Mouse (Mus musculus): ENCODE results near the gene Spata19. TPM values are rescaled to one million over a fixed set of nuclear protein-coding genes. Genes with fewer than 3 reads are reported as not detected.

The Spata19 gene
- polyA plus RNA-seq, 1 experiment: 1.3 TPM

DNA sequence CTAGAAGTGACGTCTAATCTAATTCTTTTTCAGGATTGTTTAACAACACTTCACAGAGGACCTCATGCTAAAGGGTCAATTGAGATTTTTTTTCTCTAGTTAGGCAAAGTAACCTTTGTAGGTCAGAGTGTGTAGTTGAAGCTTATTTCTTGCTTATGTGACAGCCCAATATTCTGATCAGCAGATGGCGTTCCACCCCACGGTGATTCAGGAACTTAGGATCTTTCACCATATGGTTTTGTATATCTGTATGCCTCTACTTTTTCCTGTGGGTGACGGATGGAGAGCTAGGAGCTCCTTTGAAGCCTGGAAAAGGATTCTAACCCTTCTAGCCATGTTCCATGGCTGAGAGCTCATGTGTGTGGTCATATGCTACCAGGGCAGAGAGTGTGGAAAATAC, 27.9 kb downstream of the Spata19 start:
- H3K4me3 ChIP-seq (ENCODE audit: insufficient read depth, low read length): no peak overlapping the region
- H3K27ac ChIP-seq (ENCODE audit: insufficient read depth, low read length): no peak overlapping the region
- peak; percentile 52 for TF ChIP-seq CTCF (IDR thresholded peaks at IDR 0.05; ENCODE audit: extremely low read depth, insufficient read depth, low read length)
- TF ChIP-seq POLR2A (IDR thresholded peaks at IDR 0.05; ENCODE audit: extremely low read depth, insufficient read depth, low read length): no peak
- no peaks in the 10 kb centered on the region for H3K4me1 ChIP-seq (ENCODE audit: control insufficient read depth, insufficient read depth, low read length)

- TF ChIP-seq POLR2A (IDR thresholded peaks at IDR 0.05; ENCODE audit: extremely low read depth, insufficient read depth, low read length): no peak
- no peak for TF ChIP-seq CTCF (IDR thresholded peaks at IDR 0.05; ENCODE audit: extremely low read depth, insufficient read depth, low read length)
- no peak overlapping the region for H3K27ac ChIP-seq (ENCODE audit: insufficient read depth, low read length)
- no peaks in the 10 kb centered on the region for H3K4me1 ChIP-seq (ENCODE audit: control insufficient read depth, insufficient read depth, low read length)
- no peak overlapping the region for H3K4me3 ChIP-seq (ENCODE audit: insufficient read depth, low read length)
Measured at GRCm38 (mm10) chr9:27428552-27428951, 32.0 kb downstream of the Spata19 start.

DNA sequence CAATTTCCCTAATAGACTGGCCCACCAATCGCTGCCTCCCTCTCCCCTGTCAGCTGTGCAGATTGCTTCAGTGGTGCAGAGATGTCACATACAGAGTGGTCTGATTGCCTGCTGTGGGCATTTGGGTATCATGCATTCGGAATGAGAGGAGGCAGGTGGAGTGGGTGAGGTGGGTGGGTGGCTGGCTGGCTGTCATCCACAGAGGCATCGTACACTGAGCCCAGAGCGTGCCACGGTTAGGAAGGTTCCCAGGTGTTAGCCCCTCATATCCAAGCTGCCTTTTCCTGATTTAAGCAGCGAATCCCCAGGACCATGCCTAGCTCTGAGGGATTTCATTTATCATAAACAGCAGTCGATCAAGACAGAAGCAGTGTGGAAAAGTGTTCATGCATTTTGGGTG, 36.7 kb downstream of the Spata19 start:
- Histone ChIP-seq H3K4me3 (ENCODE audit: insufficient read depth, low read length) (no peak overlapping the region), H3K27ac (ENCODE audit: insufficient read depth, low read length) (no peak overlapping the region), H3K4me1 (ENCODE audit: control insufficient read depth, insufficient read depth, low read length) (no peaks in the 10 kb centered on the region; the same call in none of the 2 replicates)
- TF ChIP-seq POLR2A (IDR thresholded peaks at IDR 0.05; ENCODE audit: extremely low read depth, insufficient read depth, low read length) (no peak), CTCF (IDR thresholded peaks at IDR 0.05; ENCODE audit: extremely low read depth, insufficient read depth, low read length) (no peak)

DNA sequence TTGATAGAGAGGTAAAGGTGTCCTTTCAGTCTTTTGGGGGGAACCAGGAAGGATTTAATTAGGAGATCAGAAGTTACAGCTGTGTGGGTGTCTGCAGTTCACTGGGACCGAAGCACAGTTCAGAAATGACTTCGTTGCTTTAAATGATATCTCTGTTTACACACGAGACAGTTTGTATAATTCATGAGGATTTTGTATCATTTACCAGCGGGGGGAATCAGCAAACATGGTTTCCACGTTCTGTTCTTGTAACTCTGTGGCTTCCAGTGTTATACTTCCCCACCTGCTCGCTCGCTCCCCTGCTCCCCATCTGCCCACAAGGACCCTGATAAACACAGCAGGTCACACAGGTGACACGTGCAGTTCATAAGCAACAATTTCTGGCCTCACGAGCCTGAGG, 39.3 kb downstream of the Spata19 start:
- TF ChIP-seq CTCF (IDR thresholded peaks at IDR 0.05; ENCODE audit: extremely low read depth, insufficient read depth, low read length) (no peak), POLR2A (IDR thresholded peaks at IDR 0.05; ENCODE audit: extremely low read depth, insufficient read depth, low read length) (no peak)
- H3K27ac ChIP-seq (ENCODE audit: insufficient read depth, low read length): no peak overlapping the region
- H3K4me1 ChIP-seq (ENCODE audit: control insufficient read depth, insufficient read depth, low read length): no peaks in the 10 kb centered on the region; the same call in none of the 2 replicates
- H3K4me3 ChIP-seq (ENCODE audit: insufficient read depth, low read length): no peak overlapping the region

DNA sequence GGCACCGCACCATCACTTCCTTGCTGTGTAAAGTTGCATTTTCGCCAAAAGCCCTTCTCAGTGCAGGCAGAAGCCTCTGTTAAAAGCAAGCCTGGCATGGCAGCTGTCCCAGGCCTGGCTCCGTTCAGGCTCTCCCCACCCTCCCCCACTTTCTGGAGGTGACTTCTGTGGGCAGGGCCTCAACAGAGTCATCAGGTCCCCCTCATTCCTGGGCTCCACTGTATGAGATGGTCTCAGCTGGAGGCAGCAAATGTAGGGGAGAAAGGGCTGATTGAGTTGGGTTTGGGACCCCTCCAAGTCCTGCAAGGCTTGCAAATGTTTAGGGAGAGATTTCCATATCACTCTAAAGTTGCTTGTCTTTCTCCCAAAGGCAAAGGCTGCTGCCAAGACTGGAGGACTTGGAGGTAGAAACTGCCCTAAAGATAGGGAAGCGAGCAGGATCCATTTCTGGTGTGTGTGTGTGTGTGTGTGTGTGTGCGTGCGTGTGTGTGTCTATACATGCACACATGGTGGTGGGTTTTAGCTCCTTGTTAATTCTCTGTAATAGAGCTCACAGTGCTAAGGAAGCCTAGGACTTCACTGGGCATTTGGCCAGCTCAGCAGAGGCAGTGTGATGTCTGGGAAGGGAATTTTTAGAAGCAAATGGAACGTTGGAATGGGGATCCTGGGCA, 40.9 kb downstream of the Spata19 start:
- no peaks in the 10 kb centered on the region; the same call in none of the 2 replicates for H3K4me1 ChIP-seq (ENCODE audit: control insufficient read depth, insufficient read depth, low read length)
- no peak overlapping the region for H3K27ac ChIP-seq (ENCODE audit: insufficient read depth, low read length)
- H3K4me3 ChIP-seq (ENCODE audit: insufficient read depth, low read length): no peak overlapping the region
- TF ChIP-seq POLR2A (IDR thresholded peaks at IDR 0.05; ENCODE audit: extremely low read depth, insufficient read depth, low read length) (no peak), CTCF (IDR thresholded peaks at IDR 0.05; ENCODE audit: extremely low read depth, insufficient read depth, low read length) (no peak)

- no peak overlapping the region for H3K27ac ChIP-seq (ENCODE audit: insufficient read depth, low read length)
- TF ChIP-seq POLR2A (IDR thresholded peaks at IDR 0.05; ENCODE audit: extremely low read depth, insufficient read depth, low read length) (no peak), CTCF (IDR thresholded peaks at IDR 0.05; ENCODE audit: extremely low read depth, insufficient read depth, low read length) (no peak)
- H3K4me3 ChIP-seq (ENCODE audit: insufficient read depth, low read length): no peak overlapping the region
- H3K4me1 ChIP-seq (ENCODE audit: control insufficient read depth, insufficient read depth, low read length): peaks cover 6% of the 10 kb centered on the region
Measured at GRCm38 (mm10) chr9:27449780-27450422, 53.3 kb downstream of the Spata19 start.

Other genes with a start within 250 kb of the Spata19 start
- 58.8 and 59.0 TPM in 2 replicates for gene Jam3, start 241.4 kb upstream of the Spata19 start, polyA plus RNA-seq (2012; rRNA removed)
- gene Igsf9b, start 97.6 kb upstream of the Spata19 start, polyA plus RNA-seq (2012; rRNA removed): 23.1 and 26.1 TPM in 2 replicates